Mouse (Mus musculus) embryonic facial prominence, embryonic 12.5 days (tissue): ENCODE measurements at regions not wholly inside any gene's neighbourhood (a gene's known extent, or its start where the extent isn't known, plus 50 kb on each side); places are given as distances from the start of the nearest gene placed in this dataset.
A peak's percentile ranks its signal among the peaks of the same experiment; 100 is the strongest.

Source experiments
- ATAC-seq: fragments of 200-750 bp; cut with Nextera tagmentation; 2 replicates; pipeline ENCODE4 v1.8.0; 2017; ENCODE audit not compliant: insufficient number of reproducible peaks, insufficient read depth, low FRiP score, low TSS enrichment
- H3K27ac ChIP-seq: fragments of 300-500 bp; sonication (generic); 2 replicates; pipeline ENCODE4 v1.5.1; 2016; ENCODE audit warnings: mild to moderate bottlenecking
- H3K27me3 ChIP-seq: fragments of 300-500 bp; sonication (generic); 2 replicates; pipeline ENCODE4 v1.6.1; 2016; ENCODE audit warnings: mild to moderate bottlenecking, moderate library complexity
- H3K36me3 ChIP-seq: fragments of 300-500 bp; sonication (generic); 2 replicates; pipeline ENCODE4 v1.6.1; 2016; ENCODE audit warnings: mild to moderate bottlenecking
- H3K4me1 ChIP-seq: fragments of 300-500 bp; sonication (generic); 2 replicates; pipeline ENCODE4 v1.6.1; 2016
- H3K4me2 ChIP-seq: fragments of 300-500 bp; sonication (generic); replicated peaks from 2 replicates; pipeline ENCODE4 v1.6.1; 2016; ENCODE audit warnings: mild to moderate bottlenecking, moderate library complexity
- H3K4me3 ChIP-seq: fragments of 300-500 bp; sonication (generic); 2 replicates; pipeline ENCODE4 v1.5.1; 2016; ENCODE audit warnings: mild to moderate bottlenecking
- H3K9ac ChIP-seq: fragments of 300-500 bp; sonication (generic); 2 replicates; pipeline ENCODE4 v1.6.1; 2016; ENCODE audit warnings: mild to moderate bottlenecking, moderate library complexity
- H3K9me3 ChIP-seq: fragments of 300-500 bp; sonication (generic); 2 replicates; pipeline ENCODE4 v1.6.1; 2016; ENCODE audit warnings: mild to moderate bottlenecking, moderate library complexity
- WGBS: fragments of 180-500 bp; shearing (Covaris S2); methylation state at CpG from one replicate; pipeline ENCODE4 v1.1.7; 2016; 5-methylcytosine and 5-hydroxymethylcytosine counted together

GRCm38 (mm10) chr13:83865932-83866685 is 356.0 kb upstream of the Tmem161b start:
- no peaks in the 10 kb centered on the region for H3K36me3 ChIP-seq
- H3K9me3 ChIP-seq: no peaks in the 10 kb centered on the region
- no peak overlapping the region for H3K4me2 ChIP-seq
- H3K4me3 ChIP-seq: no peak overlapping the region
- 77% methylated on average over 6 of the region's 6 CpGs for WGBS
- H3K4me1 ChIP-seq: no peaks in the 10 kb centered on the region
- no peak for ATAC-seq
- no peak overlapping the region for H3K27ac ChIP-seq
- no peaks in the 10 kb centered on the region for H3K27me3 ChIP-seq
- no peak overlapping the region for H3K9ac ChIP-seq

GRCm38 (mm10) chr13:83867211-83867610 is 354.9 kb upstream of the Tmem161b start:
- 53% methylated on average over 1 of the region's 1 CpGs for WGBS
- no peak overlapping the region for H3K4me2 ChIP-seq
- H3K27ac ChIP-seq: no peak overlapping the region
- H3K4me3 ChIP-seq: no peak overlapping the region
- H3K27me3 ChIP-seq: no peaks in the 10 kb centered on the region
- no peak for ATAC-seq
- H3K36me3 ChIP-seq: no peaks in the 10 kb centered on the region
- H3K9ac ChIP-seq: no peak overlapping the region
- H3K9me3 ChIP-seq: no peaks in the 10 kb centered on the region
- no peaks in the 10 kb centered on the region for H3K4me1 ChIP-seq

DNA sequence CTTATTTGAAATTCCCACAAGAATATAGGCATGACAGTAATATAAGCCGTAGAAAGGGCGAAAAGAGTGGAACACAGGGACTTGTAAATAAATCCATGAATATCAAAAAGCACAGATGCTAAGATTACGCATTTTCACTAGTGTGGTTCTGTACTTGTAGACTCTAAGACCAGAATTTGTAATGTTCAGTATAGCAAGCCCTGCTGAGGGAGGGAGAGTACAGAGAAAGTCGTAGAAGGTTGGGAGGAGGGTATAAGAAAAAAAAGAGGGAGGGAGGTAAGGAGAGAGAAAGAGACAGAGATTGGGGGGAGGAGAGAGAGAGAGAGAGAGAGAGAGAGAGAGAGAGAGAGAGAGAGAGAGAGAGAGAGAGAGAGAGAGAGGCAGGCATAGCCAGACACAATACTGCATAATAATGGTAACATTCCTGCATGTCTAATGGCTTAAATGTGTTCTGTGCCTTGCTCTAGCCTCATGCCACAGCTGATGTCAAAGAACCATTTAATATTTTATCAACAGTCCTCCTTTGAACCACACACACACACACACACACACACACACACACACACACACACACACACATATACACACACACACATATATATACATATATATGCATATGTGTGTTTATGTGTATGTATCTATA is 354.1 kb upstream of the Tmem161b start:
- H3K9ac ChIP-seq: no peak overlapping the region
- H3K4me3 ChIP-seq: no peak overlapping the region
- no peaks in the 10 kb centered on the region for H3K9me3 ChIP-seq
- H3K27ac ChIP-seq: no peak overlapping the region
- no peak overlapping the region for H3K4me2 ChIP-seq
- H3K27me3 ChIP-seq: no peaks in the 10 kb centered on the region
- no peaks in the 10 kb centered on the region for H3K4me1 ChIP-seq
- WGBS: 77% methylated on average over 4 of the region's 4 CpGs
- H3K36me3 ChIP-seq: no peaks in the 10 kb centered on the region
- no peak for ATAC-seq

- no peaks in the 10 kb centered on the region for H3K27me3 ChIP-seq
- H3K27ac ChIP-seq: no peak overlapping the region
- no peak overlapping the region for H3K4me2 ChIP-seq
- H3K4me3 ChIP-seq: no peak overlapping the region
- ATAC-seq: peak; percentile 86; the same call in 1 of the 2 replicates
- H3K36me3 ChIP-seq: no peaks in the 10 kb centered on the region
- 52% methylated on average over 4 of the region's 4 CpGs for WGBS
- no peak overlapping the region for H3K9ac ChIP-seq
- H3K9me3 ChIP-seq: no peaks in the 10 kb centered on the region
- no peaks in the 10 kb centered on the region for H3K4me1 ChIP-seq
Observed at GRCm38 (mm10) chr13:83868922-83869321, 353.2 kb upstream of the Tmem161b start.

DNA sequence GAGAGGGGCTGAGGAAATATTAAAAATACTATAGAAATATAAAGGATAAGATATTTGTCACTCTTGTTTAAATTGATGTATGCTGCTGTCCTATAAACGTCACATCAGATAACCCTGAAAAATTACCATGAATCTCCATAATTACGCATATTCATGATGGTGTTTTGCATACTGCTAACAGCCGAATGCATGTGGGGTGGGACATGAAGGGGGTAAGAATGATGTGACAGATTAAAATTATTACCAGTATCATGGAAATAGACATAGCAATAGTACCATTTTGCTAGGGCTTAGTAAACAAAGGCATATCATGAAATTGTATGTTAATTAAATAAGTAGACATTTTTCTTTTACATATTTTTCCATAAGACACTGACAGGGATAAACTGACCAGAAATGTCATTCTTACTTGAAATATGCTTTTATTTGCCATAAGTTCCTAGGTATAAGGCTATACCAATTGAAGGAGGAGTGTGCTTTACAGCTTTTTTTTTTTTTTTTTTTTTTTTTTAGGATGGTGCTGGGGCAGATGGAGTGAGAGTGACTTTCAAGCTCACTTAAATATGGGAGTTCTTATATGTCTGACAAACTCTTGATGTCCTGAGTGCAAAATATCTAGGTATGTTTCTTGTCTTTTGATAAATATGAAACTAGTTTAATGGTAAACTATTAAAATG is 349.8 kb upstream of the Tmem161b start:
- H3K36me3 ChIP-seq: no peaks in the 10 kb centered on the region
- H3K27me3 ChIP-seq: no peaks in the 10 kb centered on the region
- no peak overlapping the region for H3K27ac ChIP-seq
- no peak for ATAC-seq
- no peaks in the 10 kb centered on the region for H3K9me3 ChIP-seq
- H3K4me1 ChIP-seq: no peaks in the 10 kb centered on the region
- WGBS: 65% methylated on average over 3 of the region's 3 CpGs
- H3K9ac ChIP-seq: no peak overlapping the region
- no peak overlapping the region for H3K4me2 ChIP-seq
- no peak overlapping the region for H3K4me3 ChIP-seq

GRCm38 (mm10) chr13:83872887-83873286 is 349.2 kb upstream of the Tmem161b start:
- Histone ChIP-seq H3K4me1 (no peaks in the 10 kb centered on the region), H3K9me3 (no peaks in the 10 kb centered on the region), H3K4me2 (no peak overlapping the region), H3K27ac (no peak overlapping the region), H3K9ac (no peak overlapping the region), H3K27me3 (no peaks in the 10 kb centered on the region), H3K4me3 (no peak overlapping the region), H3K36me3 (no peaks in the 10 kb centered on the region)
- WGBS: 6% methylated on average over 5 of the region's 5 CpGs
- peak; percentile 74; the same call in 1 of the 2 replicates for ATAC-seq

- Histone ChIP-seq H3K9ac (no peak overlapping the region), H3K27me3 (no peaks in the 10 kb centered on the region), H3K4me2 (no peak overlapping the region), H3K4me1 (no peaks in the 10 kb centered on the region), H3K4me3 (no peak overlapping the region), H3K27ac (no peak overlapping the region), H3K9me3 (no peaks in the 10 kb centered on the region), H3K36me3 (no peaks in the 10 kb centered on the region)
- no peak for ATAC-seq
- WGBS: 62% methylated on average over 2 of the region's 2 CpGs
Observed at GRCm38 (mm10) chr13:83879561-83879960, 342.5 kb upstream of the Tmem161b start.

GRCm38 (mm10) chr13:83880305-83880704 is 341.8 kb upstream of the Tmem161b start:
- no peaks in the 10 kb centered on the region for H3K4me1 ChIP-seq
- no peaks in the 10 kb centered on the region for H3K27me3 ChIP-seq
- no peak overlapping the region for H3K9ac ChIP-seq
- ATAC-seq: 0 out of 2 replicates have a peak, but pooled peaks have one; percentile 35
- no peaks in the 10 kb centered on the region for H3K9me3 ChIP-seq
- H3K36me3 ChIP-seq: no peaks in the 10 kb centered on the region
- 70% methylated on average over 2 of the region's 2 CpGs for WGBS
- no peak overlapping the region for H3K4me3 ChIP-seq
- no peak overlapping the region for H3K4me2 ChIP-seq
- H3K27ac ChIP-seq: no peak overlapping the region

GRCm38 (mm10) chr13:83880772-83881171 is 341.3 kb upstream of the Tmem161b start:
- no peaks in the 10 kb centered on the region for H3K9me3 ChIP-seq
- ATAC-seq: no peak
- 77% methylated on average over 2 of the region's 2 CpGs for WGBS

GRCm38 (mm10) chr13:83882839-83883238 is 339.3 kb upstream of the Tmem161b start:
- Histone ChIP-seq H3K27ac (no peak overlapping the region), H3K9ac (no peak overlapping the region), H3K4me2 (no peak overlapping the region), H3K36me3 (no peaks in the 10 kb centered on the region), H3K27me3 (no peaks in the 10 kb centered on the region), H3K9me3 (no peaks in the 10 kb centered on the region), H3K4me3 (no peak overlapping the region), H3K4me1 (no peaks in the 10 kb centered on the region)
- no peak for ATAC-seq
- WGBS: 78% methylated on average over 1 of the region's 1 CpGs

More at GRCm38 (mm10) chr13:83880772-83881171, 341.3 kb upstream of the Tmem161b start:
- Histone ChIP-seq H3K4me3 (no peak overlapping the region), H3K36me3 (no peaks in the 10 kb centered on the region), H3K27me3 (no peaks in the 10 kb centered on the region), H3K27ac (no peak overlapping the region), H3K4me1 (no peaks in the 10 kb centered on the region), H3K4me2 (no peak overlapping the region), H3K9ac (no peak overlapping the region)

- Histone ChIP-seq H3K4me2 (no peak overlapping the region), H3K9ac (no peak overlapping the region), H3K4me1 (no peaks in the 10 kb centered on the region), H3K27ac (no peak overlapping the region), H3K9me3 (no peaks in the 10 kb centered on the region), H3K36me3 (no peaks in the 10 kb centered on the region), H3K4me3 (no peak overlapping the region), H3K27me3 (no peaks in the 10 kb centered on the region)
- no peak for ATAC-seq
- WGBS: 79% methylated on average over 4 of the region's 4 CpGs
Observed at GRCm38 (mm10) chr13:83883821-83884220, 338.3 kb upstream of the Tmem161b start.

- no peaks in the 10 kb centered on the region for H3K9me3 ChIP-seq
- H3K4me2 ChIP-seq: no peak overlapping the region
- ATAC-seq: no peak
- no peak overlapping the region for H3K4me3 ChIP-seq
- WGBS: 91% methylated on average over 4 of the region's 4 CpGs
- no peaks in the 10 kb centered on the region for H3K27me3 ChIP-seq
- no peak overlapping the region for H3K27ac ChIP-seq
- H3K9ac ChIP-seq: no peak overlapping the region
- H3K36me3 ChIP-seq: no peaks in the 10 kb centered on the region
- H3K4me1 ChIP-seq: no peaks in the 10 kb centered on the region
Observed at GRCm38 (mm10) chr13:83884226-83884625, 337.9 kb upstream of the Tmem161b start.
